Mouse (Mus musculus) liver, adult 2 months (tissue): ENCODE data around the gene Cldnd1.

Source experiments
- CTCF ChIP-seq: fragments of 200-500 bp; IDR thresholded peaks from 2 replicates; pipeline ENCODE4 v1.5.1; 2011; ENCODE audit warnings: low read depth, low read length, control low read depth
- POLR2A ChIP-seq: fragments of 200-500 bp; IDR thresholded peaks from 2 replicates; pipeline ENCODE4 v1.6.1; 2011; ENCODE audit warnings: low read length, control low read depth; ENCODE audit not compliant: insufficient read depth; ENCODE audit errors: extremely low read depth

GRCm38 (mm10) chr16:58704999-58705398 is 22.7 kb upstream of the Cldnd1 start:
- no peak for TF ChIP-seq CTCF
- no peak for TF ChIP-seq POLR2A
